Mouse (Mus musculus) large intestine, adult 2 months (tissue): Measurements from ENCODE around the gene Nus1. TPM values are rescaled to one million over a fixed set of nuclear protein-coding genes. Genes with fewer than 3 reads are reported as not detected.

ENCODE experiments used
- DNase-seq: peaks from one replicate; pipeline ENCODE4 v3.0.0-alpha.2; 2012; ENCODE audit warnings: low read depth, low spot score
- WGBS: fragments of 180-500 bp; shearing (Covaris S2); methylation state at CpG from one replicate; pipeline ENCODE4 v1.1.7; 2018; 5-methylcytosine and 5-hydroxymethylcytosine counted together
- polyA plus RNA-seq: library from polyadenylated mRNA; depleted of rRNA; stranded (reverse); fragments of >200 nt; gene quantifications from 2 replicates; pipeline ENCODE4 v1.2.3, GENCODE M21; 2012; rRNA removed

The Nus1 gene
- polyA plus RNA-seq: 14.0 and 16.7 TPM in 2 replicates

DNA sequence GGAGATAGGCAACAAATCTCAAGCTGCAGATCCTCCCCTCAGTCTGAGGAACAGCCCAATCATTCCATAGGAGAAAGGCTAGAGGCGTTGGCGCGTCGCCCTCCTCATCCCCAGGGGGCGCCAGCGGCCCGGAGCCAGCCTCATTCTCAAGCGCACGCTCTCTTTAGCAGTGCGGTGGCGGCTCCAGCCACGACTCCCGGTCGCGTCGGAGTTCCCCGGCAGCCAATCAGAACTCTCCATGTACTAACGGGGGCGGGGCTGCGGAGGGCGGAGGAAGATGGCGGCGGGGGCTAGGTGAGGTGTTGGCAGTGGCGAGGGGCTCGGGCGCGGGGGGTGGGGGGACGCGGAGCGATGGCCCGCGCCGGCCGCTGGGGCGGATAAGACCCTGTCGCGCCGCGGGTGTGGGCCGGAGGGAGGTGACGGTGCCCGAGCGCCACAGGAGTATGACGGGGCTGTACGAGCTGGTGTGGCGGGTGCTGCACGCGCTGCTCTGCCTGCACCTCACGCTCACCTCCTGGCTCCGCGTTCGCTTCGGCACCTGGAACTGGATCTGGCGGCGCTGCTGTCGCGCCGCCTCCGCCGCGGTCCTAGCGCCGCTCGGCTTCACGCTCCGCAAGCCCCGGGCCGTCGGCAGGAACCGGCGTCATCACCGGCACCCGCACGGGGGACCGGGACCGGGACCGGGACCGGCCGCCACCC, at the start of gene Nus1:
TSS of gene Nus1 (plus strand) at position 249 of the 699 bp plus-strand sequence.
- peak; percentile 76 for DNase-seq
- WGBS: under 1% methylated on average over 77 of the region's 79 CpGs

DNA sequence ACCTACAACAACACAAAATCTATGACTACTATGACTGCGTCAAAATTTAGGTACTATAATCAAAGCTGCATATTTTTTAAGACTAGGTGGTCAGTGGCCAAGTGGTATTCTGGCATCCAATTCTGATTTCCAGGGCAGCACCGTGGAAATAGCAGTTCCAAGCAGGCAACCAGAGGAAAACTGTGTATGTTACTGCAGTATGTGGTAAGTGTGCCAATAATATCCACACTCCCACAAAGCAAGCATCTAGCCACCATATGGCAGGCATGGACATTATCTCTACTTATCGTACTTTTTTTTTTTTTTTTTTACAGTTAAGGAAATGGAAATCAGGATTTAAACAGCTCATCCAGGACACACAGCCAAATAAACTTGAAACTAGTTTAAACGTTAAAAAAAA, 49.0 kb upstream of the Nus1 start:
- WGBS: 54% methylated on average over 4 of the region's 4 CpGs
- no peak for DNase-seq

DNA sequence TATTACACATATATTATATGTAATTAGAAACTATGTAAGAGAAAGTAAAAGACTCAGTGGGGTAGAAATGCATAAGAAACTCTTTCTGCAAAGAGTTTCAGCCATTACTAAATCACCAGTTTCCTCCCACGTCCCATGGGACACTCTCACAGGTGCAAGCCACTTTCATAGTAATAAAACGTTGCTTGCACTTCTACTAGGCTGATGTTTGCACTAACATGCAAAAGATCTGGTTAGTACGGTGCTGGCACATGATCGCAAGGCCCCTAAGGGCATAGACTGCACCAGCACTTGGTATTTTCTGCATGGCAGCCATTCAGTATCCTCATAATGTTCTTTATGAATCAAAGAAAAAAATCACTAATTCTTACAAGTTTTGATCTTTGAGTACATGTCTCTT, 43.5 kb upstream of the Nus1 start:
- DNase-seq: no peak
- WGBS: 40% methylated on average over 4 of the region's 4 CpGs

DNA sequence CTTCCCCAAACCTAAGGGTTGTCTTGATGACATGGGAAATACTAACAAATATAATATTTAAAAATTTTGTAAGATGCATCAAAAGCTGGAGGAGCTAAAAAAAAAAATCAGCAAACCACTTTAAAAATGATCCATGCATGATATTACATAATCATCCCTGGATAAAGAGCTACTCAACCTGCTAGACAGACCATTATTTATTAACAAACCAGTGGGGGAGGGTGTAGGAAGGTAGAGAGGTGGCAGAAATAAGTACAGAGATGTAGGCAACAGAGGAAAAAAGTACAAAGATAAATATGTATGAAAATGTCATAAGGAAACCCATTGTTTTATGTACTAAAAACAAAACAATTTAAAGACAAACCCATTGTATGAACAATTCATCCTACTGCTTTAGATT, 42.7 kb upstream of the Nus1 start:
- DNase-seq: no peak

DNA sequence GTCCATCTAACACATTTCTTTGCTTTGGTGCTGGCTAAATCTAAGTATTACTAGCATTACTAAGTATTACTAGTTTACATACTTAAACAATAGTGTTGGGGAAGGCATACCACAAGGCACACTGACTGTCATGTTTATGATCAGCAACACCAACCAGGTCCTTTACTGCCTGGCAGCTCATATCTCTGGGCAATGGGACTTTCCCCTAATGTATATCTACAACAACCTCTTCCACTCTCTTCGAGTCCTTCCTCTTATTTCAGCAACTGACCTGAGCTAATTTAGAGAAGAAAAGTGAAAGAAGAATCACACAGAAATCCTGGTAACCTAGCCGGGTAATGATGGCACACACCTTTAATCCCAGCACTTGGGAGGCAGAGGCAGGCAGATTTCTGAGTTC, 40.9 kb upstream of the Nus1 start:
- DNase-seq: no peak
- 49% methylated on average over 2 of the region's 2 CpGs for WGBS

DNA sequence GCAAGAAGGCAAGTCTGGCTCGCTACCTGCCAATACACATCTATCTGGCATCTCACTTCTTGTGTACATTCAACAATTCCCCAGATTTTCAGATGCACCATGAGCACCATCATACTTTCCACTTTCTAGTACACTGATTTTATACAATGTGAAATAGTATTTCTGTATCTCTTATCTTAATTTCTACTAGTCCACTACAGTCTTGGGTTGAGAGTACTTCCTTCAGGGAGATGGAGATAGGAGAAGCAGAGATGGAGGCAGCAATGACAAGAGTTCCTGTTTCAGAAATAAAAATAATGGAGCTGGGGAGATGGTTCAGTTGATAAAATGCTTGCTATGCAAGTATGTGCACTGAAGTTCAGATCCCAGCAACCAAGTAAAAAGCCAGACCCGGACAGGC, 39.5 kb upstream of the Nus1 start:
- 95% methylated on average over 2 of the region's 2 CpGs for WGBS
- DNase-seq: no peak

DNA sequence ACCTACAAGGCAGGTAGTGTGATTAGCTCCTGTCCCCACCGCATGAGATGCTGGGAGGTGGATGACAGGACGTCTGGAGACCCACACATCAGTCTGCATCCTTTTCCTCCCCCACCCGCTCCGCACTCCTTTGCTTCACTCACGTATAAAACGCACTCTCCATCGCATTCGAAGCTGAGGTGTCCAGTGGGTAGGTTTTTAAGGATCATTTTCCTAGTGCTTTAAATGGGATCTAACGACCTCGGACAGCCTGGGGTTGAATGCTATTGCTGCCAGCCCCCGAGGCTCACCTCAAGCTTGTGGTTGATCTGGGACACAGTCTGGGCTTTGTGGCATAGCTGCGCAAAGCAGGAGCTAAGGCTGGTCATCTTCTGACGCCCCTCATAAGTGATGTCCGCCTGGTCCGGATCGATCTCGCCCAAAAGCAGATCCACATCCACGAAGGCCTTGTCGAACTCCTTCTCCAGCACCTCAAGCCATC, 36.0 kb upstream of the Nus1 start:
- no peak for DNase-seq
- WGBS: under 1% methylated on average over 19 of the region's 19 CpGs

DNA sequence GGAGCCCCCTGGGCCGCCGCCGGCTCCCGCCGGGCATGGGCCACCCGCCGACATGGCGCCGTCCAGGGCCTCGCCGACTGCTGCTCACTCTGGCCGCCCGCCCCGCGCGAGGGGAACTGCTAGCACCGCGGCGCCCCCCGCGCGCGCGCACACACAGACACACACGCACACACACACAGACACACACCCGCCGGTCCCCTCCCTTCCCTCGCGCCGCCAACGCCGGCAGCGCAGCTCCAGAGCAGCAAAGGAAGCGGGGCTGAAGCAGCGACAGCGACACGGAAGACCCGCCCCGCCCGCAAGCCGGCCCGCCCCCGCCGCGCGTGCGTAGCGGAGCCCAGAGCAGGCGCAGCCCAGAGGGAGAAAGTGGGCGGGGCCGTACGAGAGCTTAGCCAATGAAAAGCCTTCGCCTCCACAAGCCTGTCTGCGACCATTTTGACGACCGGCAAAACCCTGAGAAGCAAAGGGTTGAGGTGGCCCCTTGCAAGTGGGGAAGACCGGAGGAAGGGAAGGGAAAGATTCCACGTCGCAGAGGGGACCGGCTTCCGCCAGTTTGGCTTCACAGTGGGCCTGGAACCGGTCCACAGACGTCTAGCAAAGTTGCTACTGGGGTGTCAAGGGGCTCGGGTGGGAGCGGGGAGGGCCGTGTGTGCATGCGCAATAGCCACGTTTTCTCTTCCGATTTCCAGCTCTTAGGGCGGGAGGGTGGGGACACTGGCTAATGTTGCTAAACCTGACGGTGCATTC, 35.3 kb upstream of the Nus1 start, which contains the start of gene Gopc:
TSS of gene Gopc (minus strand) at position 280 of the 747 bp plus-strand sequence.
- peak; percentile 86 for DNase-seq
- WGBS: under 1% methylated on average over 71 of the region's 71 CpGs

DNA sequence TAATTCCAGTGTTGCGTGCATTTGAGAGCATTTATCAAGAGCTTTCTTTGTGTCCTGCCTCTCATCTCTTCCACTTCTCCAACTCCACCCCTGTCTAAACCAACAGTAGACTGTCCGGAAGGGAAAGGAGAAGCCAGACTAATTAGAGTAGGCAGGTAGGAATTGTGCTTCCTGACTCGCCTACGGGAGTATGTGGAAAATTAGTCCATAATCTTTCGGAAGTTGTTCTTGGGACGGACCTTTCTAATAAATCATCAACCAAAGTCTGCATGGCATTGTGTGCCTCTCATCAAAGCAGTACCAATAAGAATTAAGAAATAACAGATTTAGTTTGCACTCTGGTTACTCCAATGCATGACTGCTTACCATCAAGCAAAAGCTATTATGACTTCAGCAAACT, 34.3 kb upstream of the Nus1 start:
- DNase-seq: no peak
- WGBS: 26% methylated on average over 6 of the region's 6 CpGs

DNA sequence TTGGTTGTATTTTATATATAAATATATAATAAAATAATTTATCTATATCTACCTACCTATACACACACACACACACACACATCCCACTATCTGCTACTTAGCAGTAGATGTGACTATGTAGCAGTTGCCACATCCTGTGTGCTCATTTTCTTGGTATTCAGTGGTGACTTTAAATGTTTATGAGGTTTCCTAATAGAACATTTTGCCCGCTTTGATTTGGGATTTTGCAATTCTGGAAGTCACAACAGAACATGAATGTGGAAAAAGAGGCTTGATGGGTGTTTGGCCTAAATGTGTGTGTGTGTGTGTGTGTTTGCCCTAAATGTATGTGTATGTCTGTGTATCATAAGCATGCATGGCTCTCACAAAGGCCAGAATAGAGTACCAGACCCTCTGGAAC, 33.8 kb upstream of the Nus1 start:
- WGBS: 83% methylated on average over 1 of the region's 1 CpGs
- no peak for DNase-seq

DNA sequence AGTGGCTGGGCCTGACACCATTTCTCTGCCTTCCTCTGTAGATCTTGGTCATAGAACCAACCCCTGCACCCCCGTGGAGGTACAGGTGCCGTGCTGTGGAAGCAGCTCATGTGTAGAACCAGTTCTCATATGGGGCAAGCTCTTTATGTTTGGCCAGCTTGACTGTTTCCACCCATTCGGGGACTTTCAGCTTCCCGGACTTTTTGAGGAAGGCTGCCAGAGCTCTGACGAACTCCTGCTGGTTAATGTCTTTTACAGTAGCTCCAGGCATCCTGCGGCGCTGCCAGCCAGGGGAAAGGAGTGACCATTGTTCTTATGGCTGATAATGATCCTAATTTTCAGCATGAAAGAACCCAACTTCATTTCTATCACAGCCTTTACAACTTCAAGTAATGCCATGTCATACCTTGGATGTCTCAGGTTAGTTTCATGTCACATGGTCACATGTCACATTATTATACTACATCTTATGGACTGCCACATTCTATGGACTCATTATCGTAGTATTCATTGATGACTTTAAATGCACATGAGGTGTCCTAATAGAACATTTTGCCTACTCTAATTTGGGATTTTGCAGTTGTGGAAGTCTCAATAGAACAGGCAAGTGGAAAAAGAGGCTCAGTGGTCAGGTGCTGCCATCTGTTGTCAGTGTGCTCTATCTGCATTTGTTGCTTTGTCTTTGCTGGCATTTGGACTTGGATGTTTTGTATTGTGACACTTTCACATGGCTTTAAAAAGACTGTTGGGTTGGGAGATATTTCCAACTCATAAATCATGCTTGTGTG, 32.3 kb upstream of the Nus1 start:
- 60% methylated on average over 8 of the region's 8 CpGs for whole genome bisulfite sequencing
- no peak for DNase-seq

DNA sequence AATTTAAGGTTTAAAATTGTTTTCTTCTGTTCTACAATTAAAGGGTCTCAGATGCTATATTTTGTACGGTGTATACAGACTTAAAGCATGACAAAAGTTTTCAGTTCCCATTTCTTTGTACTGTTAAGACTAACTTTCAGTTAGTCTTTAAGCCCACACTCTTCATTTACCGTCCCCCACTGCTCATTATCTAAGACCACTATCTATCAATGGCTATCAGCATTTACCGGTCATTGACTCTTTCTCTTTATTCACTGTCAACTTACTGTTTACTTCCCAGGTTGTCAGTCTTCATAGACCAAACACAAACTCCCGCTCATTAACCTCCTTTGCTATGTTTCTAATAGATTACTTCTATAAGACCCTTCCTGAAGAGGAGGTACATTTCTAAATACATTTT, 30.2 kb upstream of the Nus1 start:
- DNase-seq: no peak
- WGBS: 80% methylated on average over 4 of the region's 4 CpGs

DNA sequence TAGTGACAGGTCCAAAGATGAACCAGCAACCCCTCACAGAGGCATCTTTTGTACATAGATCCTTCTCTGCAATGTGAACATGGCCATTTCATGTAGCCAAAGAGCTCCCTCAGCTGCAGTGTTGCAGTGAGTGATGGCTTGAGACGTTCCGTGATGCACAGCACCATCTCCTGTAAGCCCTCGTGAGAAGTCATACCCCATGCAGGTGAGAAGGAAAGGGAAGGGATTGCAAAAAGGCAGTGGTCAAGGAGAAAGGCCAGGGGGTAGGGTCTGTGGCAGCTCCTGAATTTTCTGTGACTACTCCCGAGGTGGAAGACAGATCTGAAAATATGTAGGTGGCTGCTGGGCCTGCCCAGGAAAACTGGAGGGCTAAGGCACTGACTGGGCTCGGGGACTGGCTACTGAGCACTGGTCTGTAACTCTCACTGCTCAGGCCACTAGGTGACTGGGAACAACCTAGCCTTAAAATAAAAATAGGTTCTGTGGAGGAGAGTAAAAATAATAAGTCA, 28.4 kb upstream of the Nus1 start, which contains the start of gene Nepn:
TSS of gene Nepn (plus strand) at position 51 of the 509 bp plus-strand sequence.
- DNase-seq: no peak
- WGBS: 73% methylated on average over 5 of the region's 5 CpGs

DNA sequence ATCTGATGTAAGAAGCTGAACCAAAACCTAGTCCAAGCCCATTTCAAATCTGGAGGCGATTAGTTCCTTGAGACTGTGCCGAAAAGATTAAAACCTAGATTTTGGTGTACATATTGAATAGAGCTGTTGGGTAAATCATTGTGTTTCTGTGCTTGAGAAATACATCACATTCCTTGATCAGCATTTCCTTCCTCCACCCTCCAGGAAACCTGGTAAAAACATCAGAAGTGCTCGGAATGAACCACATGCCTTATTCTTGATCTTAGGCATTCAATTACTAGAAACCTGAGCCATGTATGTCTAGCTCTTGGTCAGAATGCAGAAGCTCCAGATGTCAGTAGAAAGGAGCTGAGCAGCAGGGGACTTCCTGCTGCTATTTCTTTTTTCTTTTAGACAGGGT, 27.9 kb upstream of the Nus1 start:
- no peak for DNase-seq
- 84% methylated on average over 3 of the region's 3 CpGs for WGBS

DNA sequence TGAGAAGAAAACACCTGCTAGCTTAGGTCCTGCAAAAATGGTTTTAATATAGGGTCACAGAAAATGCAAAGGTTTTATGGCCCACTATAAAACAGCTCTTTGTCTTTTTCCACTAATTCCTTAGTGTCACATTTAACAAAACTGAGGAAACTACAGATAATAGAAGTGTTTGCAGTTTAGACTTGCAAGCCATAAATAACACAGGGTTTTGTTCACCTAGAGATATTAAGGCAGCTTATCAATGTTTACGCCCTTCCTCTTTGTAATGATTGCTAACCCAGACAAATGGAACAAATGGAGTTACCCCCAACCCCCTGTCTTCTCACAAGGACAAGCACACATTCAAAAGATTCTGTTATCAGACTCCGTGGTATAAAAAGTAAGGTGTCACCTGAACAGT, 26.1 kb upstream of the Nus1 start:
- 58% methylated on average over 2 of the region's 2 CpGs for WGBS

DNA sequence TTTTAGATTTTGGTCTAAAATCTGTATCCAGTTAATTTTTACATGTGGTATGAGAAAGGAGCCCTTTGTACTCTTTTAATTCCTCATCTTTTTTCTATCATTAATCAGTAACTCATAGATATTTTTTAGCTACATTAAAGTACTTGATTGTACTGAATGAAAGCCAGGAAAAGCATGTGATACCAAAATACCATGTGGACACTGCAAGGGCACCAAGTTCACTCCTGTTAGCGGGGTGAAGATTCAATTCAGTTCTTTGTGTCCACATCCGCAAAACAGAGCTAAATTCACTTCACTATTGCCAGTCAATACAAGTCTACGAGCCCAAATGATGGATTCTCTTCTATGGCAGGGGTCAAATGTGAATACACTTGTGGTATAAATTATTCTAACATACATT, 20.7 kb upstream of the Nus1 start:
- DNase-seq: no peak
- WGBS: 91% methylated on average over 3 of the region's 3 CpGs

More for the DNA sequence above, 26.1 kb upstream of the Nus1 start:
- DNase-seq: no peak

DNA sequence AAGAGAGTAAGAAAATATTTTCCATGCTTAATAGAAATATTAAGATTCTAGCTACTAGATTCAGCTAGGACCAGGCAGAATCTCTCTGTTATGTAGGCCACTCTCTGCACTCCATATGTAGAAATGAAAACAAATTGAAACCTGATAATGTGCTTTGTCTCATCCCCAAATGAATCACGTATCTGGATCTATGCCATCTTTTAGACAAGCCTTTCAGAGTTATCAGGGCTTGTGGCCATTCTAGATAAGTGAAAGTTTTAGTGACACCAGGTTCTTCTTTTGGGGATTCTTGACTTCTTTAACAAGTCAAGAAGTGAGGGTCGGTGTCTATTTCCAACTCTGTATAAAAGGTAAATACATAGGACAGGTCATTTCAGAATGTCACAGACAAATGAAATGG, 18.6 kb upstream of the Nus1 start:
- DNase-seq: no peak
- WGBS: 75% methylated on average over 2 of the region's 2 CpGs

DNA sequence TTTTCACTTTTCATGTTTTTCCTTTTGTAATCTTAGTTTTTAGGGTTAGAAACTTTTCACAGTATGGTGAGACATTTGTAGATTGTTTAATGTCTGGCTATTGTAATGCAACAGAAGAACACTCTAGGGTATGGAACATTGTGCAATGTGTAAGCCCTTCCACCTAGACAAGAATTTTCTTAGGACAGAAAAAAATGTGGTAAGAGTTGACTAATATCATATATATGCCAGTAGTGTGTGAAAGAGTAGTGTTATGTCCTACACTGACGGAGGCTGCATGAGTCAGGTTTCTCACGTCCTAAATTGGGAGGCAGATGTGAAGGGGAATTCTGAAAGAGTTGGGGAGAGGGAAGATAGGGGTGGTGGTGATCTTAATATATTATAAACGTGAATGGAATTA, 17.6 kb upstream of the Nus1 start:
- no peak for DNase-seq
- WGBS: 64% methylated on average over 3 of the region's 3 CpGs

DNA sequence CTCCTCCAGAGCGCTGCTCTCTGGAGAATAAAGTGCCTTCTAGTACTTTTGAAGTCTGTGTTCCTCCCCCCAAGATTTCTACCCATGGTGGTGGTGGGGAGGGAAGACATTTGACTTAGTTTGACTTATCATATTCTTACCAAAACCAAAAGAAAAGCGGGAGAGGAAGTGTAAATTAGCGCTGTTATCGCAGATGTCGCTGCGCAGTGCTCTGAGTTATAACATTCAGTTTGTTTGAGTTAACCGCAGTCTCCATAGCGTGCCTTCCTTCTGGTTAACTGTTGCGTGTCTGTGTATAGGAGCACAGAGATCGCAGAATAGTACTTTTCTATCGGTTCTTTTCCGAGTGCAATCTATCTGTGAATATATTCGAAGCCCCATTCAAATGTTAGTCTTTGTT, 12.2 kb upstream of the Nus1 start:
- WGBS: 80% methylated on average over 13 of the region's 13 CpGs
- DNase-seq: no peak

DNA sequence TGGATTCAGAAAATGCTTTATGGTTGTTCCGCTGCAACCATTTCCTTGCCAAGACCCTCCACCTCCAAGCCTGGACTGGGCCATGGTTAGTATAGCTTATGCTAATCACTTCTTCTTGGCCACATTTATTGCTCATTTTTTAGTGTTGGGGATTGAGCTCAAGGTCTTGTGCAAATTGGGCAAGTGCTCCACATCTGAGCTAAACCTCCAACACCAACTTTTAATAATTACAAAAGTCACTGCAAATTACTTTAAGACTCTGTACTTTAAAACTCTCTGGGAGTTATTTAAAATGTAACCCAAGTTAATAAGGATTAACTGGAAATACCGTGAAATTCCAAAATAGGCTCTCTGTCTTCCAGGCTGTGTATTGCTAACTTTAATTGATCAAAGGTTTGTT, 9.8 kb upstream of the Nus1 start:
- 89% methylated on average over 2 of the region's 2 CpGs for WGBS

More for the DNA sequence above, 9.8 kb upstream of the Nus1 start:
- DNase-seq: no peak
